ENCODE assay signal across 8 mouse cellular contexts in genomic region chr10:67646659-67647559, GRCm38 (mm10).
DNase-seq lines count a peak whose midpoint lies in the region; ATAC-seq and TF ChIP-seq lines count a peak whose summit lies in the region.

No protein-coding gene starts in this region.

- no peak overlapping the region for H3K27ac ChIP-seq in heart, embryonic 13.5 days (replicated peaks)
- no peak overlapping the region for H3K27ac ChIP-seq in liver, embryonic 14.5 days

- H3K9me3 ChIP-seq in heart, embryonic 13.5 days, result no peaks in the 10 kb centered on the region
- no peaks in the 10 kb centered on the region for H3K9me3 ChIP-seq in liver, embryonic 14.5 days (ENCODE audit: control insufficient read depth, low read length)

- DNase-seq in heart, adult 8-10 months (ENCODE audit: low spot score), result no peak
- peak; percentile 56 for DNase-seq in T-cell, adult 2 months (ENCODE audit: low spot score)
- peak in 1 of 3 experiments; percentile 17 for DNase-seq in liver, embryonic 14.5 days (ENCODE audit: low read depth in 3 of 3, low spot score in 3 of 3)
- no peak for DNase-seq in gastrocnemius, postnatal 10 days
- DNase-seq in gastrocnemius, postnatal 14 days, result no peak

- TF ChIP-seq CTCF in liver, embryonic 14.5 days (IDR thresholded peaks at IDR 0.05; ENCODE audit: low read depth), result no peak

- H3K4me2 ChIP-seq in heart, embryonic 13.5 days, result peak overlapping the region; percentile 67
- peak overlapping the region; percentile 53 for H3K4me2 ChIP-seq in liver, embryonic 14.5 days (ENCODE audit: low read depth)

- no peak for ATAC-seq in heart, embryonic 13.5 days (ENCODE audit: extremely low read depth, insufficient number of reproducible peaks, low FRiP score, low TSS enrichment)
- ATAC-seq in granulocyte monocyte progenitor cell, adult 5-6 weeks (replicated peaks; ENCODE audit: poor library complexity, severe bottlenecking), result peak; percentile 57
- ATAC-seq in liver, embryonic 14.5 days (ENCODE audit: insufficient read depth), result peak; percentile 39; the same call in 1 of the 2 replicates
- ATAC-seq in neutrophil, adult 5-6 weeks (ENCODE audit: extremely low read depth, insufficient number of reproducible peaks, low FRiP score, poor library complexity, severe bottlenecking), result peak; percentile 75

- no peaks in the 10 kb centered on the region; the same call in 1 of the 2 replicates for H3K27me3 ChIP-seq in heart, embryonic 13.5 days (replicated peaks)
- no peaks in the 10 kb centered on the region for H3K27me3 ChIP-seq in liver, embryonic 14.5 days (ENCODE audit: control insufficient read depth, insufficient read depth, low read length)

- WGBS in heart, embryonic 13.5 days, result 26% methylated on average over 14 of the region's 14 CpGs
- WGBS in liver, embryonic 14.5 days (ENCODE audit: insufficient replicate concordance), result 16% methylated on average over 14 of the region's 14 CpGs

- no peaks in the 10 kb centered on the region for H3K36me3 ChIP-seq in heart, embryonic 13.5 days
- no peaks in the 10 kb centered on the region for H3K36me3 ChIP-seq in liver, embryonic 14.5 days (replicated peaks; ENCODE audit: control insufficient read depth, insufficient read depth, low read depth)

- TF ChIP-seq EP300 in liver, embryonic 14.5 days (IDR thresholded peaks at IDR 0.05; ENCODE audit: low read depth), result no peak

- peak overlapping the region; percentile 64 for H3K9ac ChIP-seq in heart, embryonic 13.5 days
- no peak overlapping the region; the same call in 1 of the 2 replicates for H3K9ac ChIP-seq in liver, embryonic 14.5 days (replicated peaks)

- intact Hi-C loops in gastrocnemius, postnatal 14 days (cut with DNase I; ENCODE audit: low total_unique reads), result no loop called here

- peak overlapping the region; percentile 40 for H3K4me3 ChIP-seq in heart, embryonic 13.5 days
- peak overlapping the region; percentile 31 to 54 for H3K4me3 ChIP-seq in liver, embryonic 14.5 days (ENCODE audit: insufficient read depth in 1 of 2, low read depth in 2 of 2, low read length in 2 of 2)

- H3K4me1 ChIP-seq in heart, embryonic 13.5 days, result peaks cover 28% of the 10 kb centered on the region
- peaks cover 0 to 18% of the 10 kb centered on the region in 2 experiments; a peak in 2 of 4 replicates for H3K4me1 ChIP-seq in liver, embryonic 14.5 days (replicated peaks; ENCODE audit: control insufficient read depth in 2 of 2, insufficient read depth in 2 of 2, low read length in 1 of 2)
